ENCODE assay signal across 7 mouse cellular contexts in genomic region chr6:108212881-108213295, GRCm38 (mm10). TPM values are rescaled to one million over a fixed set of nuclear protein-coding genes. Genes with fewer than 3 reads are reported as not detected.
A peak's percentile ranks its signal among the peaks of the same experiment; 100 is the strongest.
DNase-seq lines count a peak whose midpoint lies in the region; ATAC-seq lines count a peak whose summit lies in the region.

Itpr1 (plus strand) TSS chr6:108213096.

- DNase-seq in adrenal gland, postnatal 14 days: peak; percentile 99
- peak; percentile 98 for DNase-seq in embryonic facial prominence, embryonic 11.5 days (ENCODE audit: low spot score)
- peak; percentile 99 for DNase-seq in kidney, adult 11 months
- peak; percentile 98 for DNase-seq in limb, embryonic 10.5 days (ENCODE audit: low spot score)
- peak; percentile 86 for DNase-seq in spleen, adult 12 weeks (ENCODE audit: low spot score)

- H3K4me1 ChIP-seq in embryonic facial prominence, embryonic 11.5 days (ENCODE audit: control insufficient read depth, insufficient read depth, low read length): no peaks in the 10 kb centered on the region
- peaks cover 25% of the 10 kb centered on the region for H3K4me1 ChIP-seq in limb, embryonic 10.5 days
- H3K4me1 ChIP-seq in midbrain, embryonic 13.5 days (replicated peaks): peaks cover 20% of the 10 kb centered on the region

- H3K4me3 ChIP-seq in embryonic facial prominence, embryonic 11.5 days (ENCODE audit: low read depth, low read length): peak within 1 kb of the TSS; percentile 64
- H3K4me3 ChIP-seq in limb, embryonic 10.5 days: peak within 1 kb of the TSS; percentile 80
- H3K4me3 ChIP-seq in midbrain, embryonic 13.5 days (replicated peaks): peak within 1 kb of the TSS; percentile 71

- no peaks in the 10 kb centered on the region for H3K27me3 ChIP-seq in embryonic facial prominence, embryonic 11.5 days (ENCODE audit: control insufficient read depth, insufficient read depth, low read length)
- no peaks in the 10 kb centered on the region for H3K27me3 ChIP-seq in limb, embryonic 10.5 days (ENCODE audit: low read depth, poor library complexity, severe bottlenecking)
- peaks cover 8% of the 10 kb centered on the region; the same call in 1 of the 2 replicates for H3K27me3 ChIP-seq in midbrain, embryonic 13.5 days

- peak within 1 kb of the TSS; percentile 71 for H3K9ac ChIP-seq in embryonic facial prominence, embryonic 11.5 days (replicated peaks; ENCODE audit: low read length)
- H3K9ac ChIP-seq in midbrain, embryonic 13.5 days (replicated peaks): peak within 1 kb of the TSS; percentile 73

- no peaks in the 10 kb centered on the region for H3K36me3 ChIP-seq in embryonic facial prominence, embryonic 11.5 days (replicated peaks; ENCODE audit: control insufficient read depth, insufficient read depth, low read depth, low read length)
- H3K36me3 ChIP-seq in limb, embryonic 10.5 days: peaks cover 5% of the 10 kb centered on the region; the same call in 1 of the 2 replicates
- H3K36me3 ChIP-seq in midbrain, embryonic 13.5 days: no peaks in the 10 kb centered on the region

- H3K4me2 ChIP-seq in embryonic facial prominence, embryonic 11.5 days (ENCODE audit: low read depth, low read length): peak within 1 kb of the TSS; percentile 82
- peak within 1 kb of the TSS; percentile 92 for H3K4me2 ChIP-seq in midbrain, embryonic 13.5 days (replicated peaks)

- under 1% methylated on average over 27 of the region's 27 CpGs for WGBS in embryonic facial prominence, embryonic 11.5 days
- WGBS in limb, embryonic 10.5 days: under 1% methylated on average over 27 of the region's 27 CpGs
- WGBS in midbrain, embryonic 13.5 days: 1% methylated on average over 27 of the region's 27 CpGs

- no peaks in the 10 kb centered on the region for H3K9me3 ChIP-seq in embryonic facial prominence, embryonic 11.5 days (replicated peaks; ENCODE audit: control insufficient read depth, low read length)
- no peaks in the 10 kb centered on the region for H3K9me3 ChIP-seq in limb, embryonic 10.5 days (replicated peaks)
- no peaks in the 10 kb centered on the region for H3K9me3 ChIP-seq in midbrain, embryonic 13.5 days

- peak within 1 kb of the TSS; percentile 54; the same call in 1 of the 2 replicates for H3K27ac ChIP-seq in embryonic facial prominence, embryonic 11.5 days (replicated peaks; ENCODE audit: low read depth, low read length)
- H3K27ac ChIP-seq in limb, embryonic 10.5 days: peak within 1 kb of the TSS; percentile 88
- no peak within 1 kb of the TSS for H3K27ac ChIP-seq in midbrain, embryonic 13.5 days

- ATAC-seq in embryonic facial prominence, embryonic 11.5 days (replicated peaks; ENCODE audit: insufficient number of reproducible peaks, low FRiP score, low TSS enrichment, low read depth): peak; percentile 100
- ATAC-seq in granulocyte monocyte progenitor cell, adult 5-6 weeks (replicated peaks; ENCODE audit: poor library complexity, severe bottlenecking): peak; percentile 84
- peak; percentile 100 for ATAC-seq in midbrain, embryonic 13.5 days

RNA-seq across cellular contexts. Expression of gene Itpr1, which starts in this region (rescaled TPM):
- total RNA-seq in adrenal gland, postnatal 14 days (2021): 121 and 125 TPM in 2 replicates
- polyA plus RNA-seq in embryonic facial prominence, embryonic 11.5 days (2014; fragmentation: Nextera tagmentation; extraction: Ambion mirVana): 6.5 and 6.9 TPM in 2 replicates
- 55.2 and 56.4 TPM in 2 replicates for total RNA-seq in granulocyte monocyte progenitor cell, adult 5-6 weeks (2014; fragmentation: Nextera tagmentation)
- total RNA-seq in granulocyte monocyte progenitor cell, adult 5-6 weeks (2017): 85.0 and 94.5 TPM in 2 replicates
- polyA plus RNA-seq in limb, embryonic 10.5 days (2016; fragmentation: Nextera tagmentation; extraction: Ambion mirVana): 8.2 and 9.8 TPM in 2 replicates
- 2.9 and 4.8 TPM in 2 replicates for polyA plus RNA-seq in midbrain, embryonic 13.5 days (2015; fragmentation: Nextera tagmentation; extraction: Ambion mirVana)
